Mouse (Mus musculus): Measurements from ENCODE around the gene Olfr1043. TPM values are rescaled to one million over a fixed set of nuclear protein-coding genes. Genes with fewer than 3 reads are reported as not detected.

Gene Olfr1043
- not detected for polyA plus RNA-seq (2014; fragmentation: Illumina TruSeq; extraction: RNeasy Lipid Tissue Mini Kit (QIAGEN cat#74804); ENCODE audit: low read depth, low replicate concordance)

GRCm38 (mm10) chr2:86167422-86167821, at the start of gene Olfr1043:
Olfr1043 (minus strand) TSS chr2:86167522.

GRCm38 (mm10) chr2:86202909-86203308, 35.6 kb upstream of the Olfr1043 start, which contains the start of gene Olfr1045:
Olfr1045 (minus strand) TSS chr2:86203009.

GRCm38 (mm10) chr2:86185583-86185982, 18.3 kb upstream of the Olfr1043 start, which contains the start of gene Olfr52:
Olfr52 (minus strand) TSS chr2:86185683.

DNA sequence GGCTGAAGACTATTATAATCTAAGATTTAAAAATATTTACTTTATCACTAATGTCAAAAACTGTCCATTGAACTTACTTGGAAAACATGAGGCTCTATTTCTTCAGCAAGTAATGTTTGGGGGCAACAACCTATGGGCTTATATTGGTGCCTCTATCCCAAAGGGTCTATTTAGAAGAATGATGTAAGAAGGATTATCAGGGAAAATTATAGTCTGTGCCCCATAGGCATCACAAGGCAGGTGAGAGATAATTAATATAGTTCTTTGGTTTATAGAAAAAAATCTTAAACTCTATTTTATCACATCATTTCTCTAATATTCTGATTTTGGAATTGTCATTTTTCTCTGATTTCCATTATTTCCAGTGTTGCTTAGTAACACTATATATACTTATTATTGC, 10.4 kb upstream of the Olfr1043 start, which contains the start of gene Olfr1044:
Olfr1044 (minus strand) TSS at position 101 of the 400 bp plus-strand sequence.

GRCm38 (mm10) chr2:86161738-86162137, 5.6 kb downstream of the Olfr1043 start, which contains the start of gene Olfr1042:
Olfr1042 (minus strand) TSS chr2:86161838.

GRCm38 (mm10) chr2:86146632-86147031, 20.7 kb downstream of the Olfr1043 start, which contains the start of gene Olfr1040:
Olfr1040 (minus strand) TSS chr2:86146732.

DNA sequence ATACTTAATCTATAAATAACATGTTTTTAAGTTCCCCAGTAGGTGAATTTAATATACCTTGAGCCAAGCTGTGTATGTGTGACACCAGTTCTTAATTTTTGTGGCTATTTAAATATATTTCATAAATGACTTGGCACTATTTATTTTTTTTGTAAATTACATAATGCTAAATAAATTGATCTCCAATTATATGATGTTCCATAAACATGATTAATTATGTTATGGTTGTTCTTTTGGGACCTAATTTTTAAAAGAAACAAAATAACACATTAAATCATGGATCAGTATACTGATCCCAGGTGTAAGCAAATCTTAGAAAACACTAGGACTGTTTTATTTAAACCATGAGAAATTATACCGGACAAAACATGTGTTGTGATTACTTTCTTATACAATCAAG, 31.5 kb downstream of the Olfr1043 start, which contains the start of gene Olfr1039:
Olfr1039 (minus strand) TSS at position 101 of the 400 bp plus-strand sequence.

Other genes starting within 250 kb of the Olfr1043 start
- not detected for gene Olfr1026, start 246.0 kb downstream of the Olfr1043 start, polyA plus RNA-seq (2014; fragmentation: Illumina TruSeq; extraction: RNeasy Lipid Tissue Mini Kit (QIAGEN cat#74804); ENCODE audit: low read depth, low replicate concordance)
- gene Olfr1028, start 217.1 kb downstream of the Olfr1043 start, polyA plus RNA-seq (2014; fragmentation: Illumina TruSeq; extraction: RNeasy Lipid Tissue Mini Kit (QIAGEN cat#74804); ENCODE audit: low read depth, low replicate concordance) = not detected
- 0.35 TPM for gene Olfr1029, start 193.6 kb downstream of the Olfr1043 start, polyA plus RNA-seq (2014; fragmentation: Illumina TruSeq; extraction: RNeasy Lipid Tissue Mini Kit (QIAGEN cat#74804); ENCODE audit: low read depth, low replicate concordance)
- not detected for gene Olfr1030, start 188.2 kb downstream of the Olfr1043 start, polyA plus RNA-seq (2014; fragmentation: Illumina TruSeq; extraction: RNeasy Lipid Tissue Mini Kit (QIAGEN cat#74804); ENCODE audit: low read depth, low replicate concordance)
- not detected for gene Olfr1031, start 177.2 kb downstream of the Olfr1043 start, polyA plus RNA-seq (2014; fragmentation: Illumina TruSeq; extraction: RNeasy Lipid Tissue Mini Kit (QIAGEN cat#74804); ENCODE audit: low read depth, low replicate concordance)
- not detected for gene Olfr1032, start 162.0 kb downstream of the Olfr1043 start, polyA plus RNA-seq (2014; fragmentation: Illumina TruSeq; extraction: RNeasy Lipid Tissue Mini Kit (QIAGEN cat#74804); ENCODE audit: low read depth, low replicate concordance)
- gene Olfr1033, start 146.9 kb downstream of the Olfr1043 start, polyA plus RNA-seq (2014; fragmentation: Illumina TruSeq; extraction: RNeasy Lipid Tissue Mini Kit (QIAGEN cat#74804); ENCODE audit: low read depth, low replicate concordance) = 1.5 TPM
- 0.11 TPM for gene Olfr1034, start 121.7 kb downstream of the Olfr1043 start, polyA plus RNA-seq (2014; fragmentation: Illumina TruSeq; extraction: RNeasy Lipid Tissue Mini Kit (QIAGEN cat#74804); ENCODE audit: low read depth, low replicate concordance)
- not detected for gene Olfr1036, start 93.5 kb downstream of the Olfr1043 start, polyA plus RNA-seq (2014; fragmentation: Illumina TruSeq; extraction: RNeasy Lipid Tissue Mini Kit (QIAGEN cat#74804); ENCODE audit: low read depth, low replicate concordance)
- 0.15 TPM for gene Olfr1037, start 80.1 kb downstream of the Olfr1043 start, polyA plus RNA-seq (2014; fragmentation: Illumina TruSeq; extraction: RNeasy Lipid Tissue Mini Kit (QIAGEN cat#74804); ENCODE audit: low read depth, low replicate concordance)
- gene Olfr1039, start 31.6 kb downstream of the Olfr1043 start, polyA plus RNA-seq (2014; fragmentation: Illumina TruSeq; extraction: RNeasy Lipid Tissue Mini Kit (QIAGEN cat#74804); ENCODE audit: low read depth, low replicate concordance) = not detected
- gene Olfr1040, start 20.8 kb downstream of the Olfr1043 start, polyA plus RNA-seq (2014; fragmentation: Illumina TruSeq; extraction: RNeasy Lipid Tissue Mini Kit (QIAGEN cat#74804); ENCODE audit: low read depth, low replicate concordance) = not detected
- gene Olfr1042, start 5.7 kb downstream of the Olfr1043 start, polyA plus RNA-seq (2014; fragmentation: Illumina TruSeq; extraction: RNeasy Lipid Tissue Mini Kit (QIAGEN cat#74804); ENCODE audit: low read depth, low replicate concordance) = not detected
- gene Olfr1044, start 10.3 kb upstream of the Olfr1043 start, polyA plus RNA-seq (2014; fragmentation: Illumina TruSeq; extraction: RNeasy Lipid Tissue Mini Kit (QIAGEN cat#74804); ENCODE audit: low read depth, low replicate concordance) = not detected
- not detected for gene Olfr52, start 18.2 kb upstream of the Olfr1043 start, polyA plus RNA-seq (2014; fragmentation: Illumina TruSeq; extraction: RNeasy Lipid Tissue Mini Kit (QIAGEN cat#74804); ENCODE audit: low read depth, low replicate concordance)
- not detected for gene Olfr1045, start 35.5 kb upstream of the Olfr1043 start, polyA plus RNA-seq (2014; fragmentation: Illumina TruSeq; extraction: RNeasy Lipid Tissue Mini Kit (QIAGEN cat#74804); ENCODE audit: low read depth, low replicate concordance)
- gene Olfr1046, start 51.8 kb upstream of the Olfr1043 start, polyA plus RNA-seq (2014; fragmentation: Illumina TruSeq; extraction: RNeasy Lipid Tissue Mini Kit (QIAGEN cat#74804); ENCODE audit: low read depth, low replicate concordance) = not detected
- not detected for gene Olfr1047, start 63.9 kb upstream of the Olfr1043 start, polyA plus RNA-seq (2014; fragmentation: Illumina TruSeq; extraction: RNeasy Lipid Tissue Mini Kit (QIAGEN cat#74804); ENCODE audit: low read depth, low replicate concordance)
- not detected for gene Olfr1048, start 72.8 kb upstream of the Olfr1043 start, polyA plus RNA-seq (2014; fragmentation: Illumina TruSeq; extraction: RNeasy Lipid Tissue Mini Kit (QIAGEN cat#74804); ENCODE audit: low read depth, low replicate concordance)
- gene Olfr1049, start 90.8 kb upstream of the Olfr1043 start, polyA plus RNA-seq (2014; fragmentation: Illumina TruSeq; extraction: RNeasy Lipid Tissue Mini Kit (QIAGEN cat#74804); ENCODE audit: low read depth, low replicate concordance) = not detected
- not detected for gene Olfr1051, start 111.6 kb upstream of the Olfr1043 start, polyA plus RNA-seq (2014; fragmentation: Illumina TruSeq; extraction: RNeasy Lipid Tissue Mini Kit (QIAGEN cat#74804); ENCODE audit: low read depth, low replicate concordance)
- gene Olfr1052, start 124.9 kb upstream of the Olfr1043 start, polyA plus RNA-seq (2014; fragmentation: Illumina TruSeq; extraction: RNeasy Lipid Tissue Mini Kit (QIAGEN cat#74804); ENCODE audit: low read depth, low replicate concordance) = not detected
- not detected for gene Olfr1053, start 147.8 kb upstream of the Olfr1043 start, polyA plus RNA-seq (2014; fragmentation: Illumina TruSeq; extraction: RNeasy Lipid Tissue Mini Kit (QIAGEN cat#74804); ENCODE audit: low read depth, low replicate concordance)
- not detected for gene Olfr1054, start 167.9 kb upstream of the Olfr1043 start, polyA plus RNA-seq (2014; fragmentation: Illumina TruSeq; extraction: RNeasy Lipid Tissue Mini Kit (QIAGEN cat#74804); ENCODE audit: low read depth, low replicate concordance)
- gene Olfr1055, start 182.8 kb upstream of the Olfr1043 start, polyA plus RNA-seq (2014; fragmentation: Illumina TruSeq; extraction: RNeasy Lipid Tissue Mini Kit (QIAGEN cat#74804); ENCODE audit: low read depth, low replicate concordance) = not detected
- not detected for gene Olfr1056, start 194.9 kb upstream of the Olfr1043 start, polyA plus RNA-seq (2014; fragmentation: Illumina TruSeq; extraction: RNeasy Lipid Tissue Mini Kit (QIAGEN cat#74804); ENCODE audit: low read depth, low replicate concordance)
- not detected for gene Olfr1057, start 210.9 kb upstream of the Olfr1043 start, polyA plus RNA-seq (2014; fragmentation: Illumina TruSeq; extraction: RNeasy Lipid Tissue Mini Kit (QIAGEN cat#74804); ENCODE audit: low read depth, low replicate concordance)
- not detected for gene Olfr1058, start 221.0 kb upstream of the Olfr1043 start, polyA plus RNA-seq (2014; fragmentation: Illumina TruSeq; extraction: RNeasy Lipid Tissue Mini Kit (QIAGEN cat#74804); ENCODE audit: low read depth, low replicate concordance)
- not detected for gene Olfr1061, start 246.5 kb upstream of the Olfr1043 start, polyA plus RNA-seq (2014; fragmentation: Illumina TruSeq; extraction: RNeasy Lipid Tissue Mini Kit (QIAGEN cat#74804); ENCODE audit: low read depth, low replicate concordance)